Mouse (Mus musculus) lung, adult 2 months (tissue): ENCODE results near the gene Gfra1. TPM values are rescaled to one million over a fixed set of nuclear protein-coding genes. Genes with fewer than 3 reads are reported as not detected.

Source experiments
- DNase-seq: peaks from one replicate; pipeline ENCODE4 v3.0.0; 2022
- H3K4me1 ChIP-seq: fragments of 200-500 bp; 2 replicates; pipeline ENCODE4 v1.6.1; 2011; ENCODE audit warnings: low read length; ENCODE audit not compliant: control insufficient read depth, insufficient read depth
- H3K4me3 ChIP-seq: fragments of 200-500 bp; replicated peaks from 2 replicates; pipeline ENCODE3; 2011; ENCODE audit warnings: low read depth, mild to moderate bottlenecking, control low read depth, low read length; ENCODE audit errors: extremely low read depth
- CTCF ChIP-seq: fragments of 200-500 bp; IDR thresholded peaks from 2 replicates; pipeline ENCODE4 v1.5.1; 2011; ENCODE audit warnings: mild to moderate bottlenecking, low read length, control low read depth; ENCODE audit not compliant: insufficient read depth
- POLR2A ChIP-seq: fragments of 200-500 bp; IDR thresholded peaks from 2 replicates; pipeline ENCODE4 v1.6.1; 2011; ENCODE audit warnings: low read depth, mild to moderate bottlenecking, control low read depth, low read length, borderline replicate concordance; ENCODE audit errors: extremely low read depth
- WGBS: fragments of 180-500 bp; shearing (Covaris S2); methylation state at CpG from one replicate; pipeline ENCODE4 v1.1.7; 2018; 5-methylcytosine and 5-hydroxymethylcytosine counted together
- polyA plus RNA-seq: library from polyadenylated mRNA; depleted of rRNA; stranded (reverse); fragments of >200 nt; gene quantifications from 2 replicates; pipeline ENCODE4 v1.2.3, GENCODE M21; 2012

The Gfra1 gene
- polyA plus RNA-seq, 1 experiment, result 7.8 TPM

GRCm38 (mm10) chr19:58442785-58443732, 12.7 kb downstream of the Gfra1 start:
- no peaks in the 10 kb centered on the region for H3K4me1 ChIP-seq
- WGBS, result 77% methylated on average over 10 of the region's 10 CpGs

GRCm38 (mm10) chr19:58441785-58442184, 13.9 kb downstream of the Gfra1 start:
- WGBS, result 67% methylated on average over 7 of the region's 7 CpGs
- Histone ChIP-seq H3K4me1 (no peaks in the 10 kb centered on the region), H3K4me3 (no peak overlapping the region)
- no peak for DNase-seq
- TF ChIP-seq CTCF (no peak), POLR2A (no peak)

More at GRCm38 (mm10) chr19:58442785-58443732, 12.7 kb downstream of the Gfra1 start:
- no peak overlapping the region for H3K4me3 ChIP-seq
- TF ChIP-seq POLR2A (no peak), CTCF (no peak)
- DNase-seq, result no peak

GRCm38 (mm10) chr19:58441246-58441645, 14.5 kb downstream of the Gfra1 start:
- TF ChIP-seq POLR2A (no peak), CTCF (no peak)
- Histone ChIP-seq H3K4me1 (no peaks in the 10 kb centered on the region), H3K4me3 (no peak overlapping the region)
- DNase-seq, result no peak
- 71% methylated on average over 7 of the region's 7 CpGs for WGBS

- 75% methylated on average over 4 of the region's 4 CpGs for WGBS
- no peak for DNase-seq
- Histone ChIP-seq H3K4me1 (no peaks in the 10 kb centered on the region), H3K4me3 (no peak overlapping the region)
- TF ChIP-seq POLR2A (no peak), CTCF (no peak)
These were observed 16.9 kb downstream of the Gfra1 start for GRCm38 (mm10) chr19:58438762-58439161.

GRCm38 (mm10) chr19:58437441-58438071, 18.2 kb downstream of the Gfra1 start:
- H3K4me3 ChIP-seq, result no peak overlapping the region
- no peak for DNase-seq
- TF ChIP-seq POLR2A, result no peak
- WGBS, result 77% methylated on average over 10 of the region's 10 CpGs
- no peaks in the 10 kb centered on the region for H3K4me1 ChIP-seq

GRCm38 (mm10) chr19:58436874-58437273, 18.8 kb downstream of the Gfra1 start:
- no peak for DNase-seq
- WGBS, result 38% methylated on average over 3 of the region's 3 CpGs
- TF ChIP-seq CTCF, result no peak
- no peak for TF ChIP-seq POLR2A
- H3K4me3 ChIP-seq, result no peak overlapping the region
- H3K4me1 ChIP-seq, result no peaks in the 10 kb centered on the region

- 75% methylated on average over 5 of the region's 5 CpGs for WGBS
- TF ChIP-seq CTCF (no peak), POLR2A (no peak)
- DNase-seq, result no peak
- Histone ChIP-seq H3K4me3 (no peak overlapping the region), H3K4me1 (no peaks in the 10 kb centered on the region)
These were observed 19.8 kb downstream of the Gfra1 start for GRCm38 (mm10) chr19:58435877-58436276.

GRCm38 (mm10) chr19:58432840-58433239, 22.9 kb downstream of the Gfra1 start:
- no peak overlapping the region for H3K4me3 ChIP-seq
- no peak for DNase-seq
- TF ChIP-seq POLR2A (no peak), CTCF (no peak)
- H3K4me1 ChIP-seq, result no peaks in the 10 kb centered on the region
- WGBS, result 86% methylated on average over 5 of the region's 5 CpGs

- no peak overlapping the region for H3K4me3 ChIP-seq
- no peak for TF ChIP-seq CTCF
- TF ChIP-seq POLR2A, result no peak
- 88% methylated on average over 4 of the region's 4 CpGs for WGBS
- DNase-seq, result no peak
- no peaks in the 10 kb centered on the region for H3K4me1 ChIP-seq
These were observed 27.2 kb downstream of the Gfra1 start for GRCm38 (mm10) chr19:58428546-58428945.
